Mouse (Mus musculus) erythroblast, embryonic 14.5 days (primary cell): ENCODE measurements around the gene Gm15262. TPM values are rescaled to one million over a fixed set of nuclear protein-coding genes. Genes with fewer than 3 reads are reported as not detected.
"Not testable (repeated sequence)": the region's sequence is repeated elsewhere in the genome, so short reads cannot be mapped to it uniquely, and the experiment has no call there.

Experiments used
- H3K27me3 ChIP-seq: 2 replicates; pipeline ENCODE4 v1.6.1; 2012; ENCODE audit warnings: inconsistent platforms; ENCODE audit not compliant: control insufficient read depth
- H3K36me3 ChIP-seq: 2 replicates; pipeline ENCODE4 v1.6.1; 2012; ENCODE audit warnings: mild to moderate bottlenecking, inconsistent platforms; ENCODE audit not compliant: control insufficient read depth
- H3K4me1 ChIP-seq: 2 replicates; pipeline ENCODE4 v1.6.1; 2012; ENCODE audit warnings: inconsistent platforms; ENCODE audit not compliant: control insufficient read depth
- H3K4me3 ChIP-seq: replicated peaks from 2 replicates; pipeline ENCODE3; 2012; ENCODE audit warnings: moderate library complexity, mild to moderate bottlenecking, inconsistent platforms
- H3K9me3 ChIP-seq: 2 replicates; pipeline ENCODE4 v1.6.1; 2012; ENCODE audit warnings: low read length, inconsistent platforms, mixed read lengths; ENCODE audit not compliant: control insufficient read depth
- GATA1 ChIP-seq: IDR thresholded peaks from 2 replicates; pipeline ENCODE4 v1.6.1; 2012; ENCODE audit warnings: low read length, inconsistent platforms, mixed read lengths
- TAL1 ChIP-seq: IDR thresholded peaks from 3 replicates; pipeline ENCODE4 v1.6.1; 2012; ENCODE audit warnings: low read length, inconsistent platforms, mixed read lengths
- polyA plus RNA-seq: library from polyadenylated mRNA; stranded (reverse); fragments of >175 nt; gene quantifications from 2 replicates; pipeline ENCODE4 v1.2.3, GENCODE M21; 2012

The Gm15262 gene
- not detected in 2 replicates for polyA plus RNA-seq

- H3K36me3 ChIP-seq, H3K27me3 ChIP-seq, H3K4me1 ChIP-seq, H3K9me3 ChIP-seq, H3K4me3 ChIP-seq: not testable (repeated sequence)
Measured at GRCm38 (mm10) chrX:161287156-161287555, at the start of gene Gm15262. Gene Gm15262, plus strand, starts transcription at chrX:161287456.

GRCm38 (mm10) chrX:161308131-161308530 lies 20.9 kb downstream of the Gm15262 start:
- TF ChIP-seq TAL1 (no peak), GATA1 (no peak)
- no peaks in the 10 kb centered on the region for H3K4me1 ChIP-seq
- H3K27me3 ChIP-seq, result no peaks in the 10 kb centered on the region
- no peak overlapping the region for H3K4me3 ChIP-seq
- H3K9me3 ChIP-seq, result no peaks in the 10 kb centered on the region
- no peaks in the 10 kb centered on the region for H3K36me3 ChIP-seq

- no peaks in the 10 kb centered on the region for H3K9me3 ChIP-seq
- H3K27me3 ChIP-seq, result no peaks in the 10 kb centered on the region
- TF ChIP-seq TAL1 (no peak), GATA1 (no peak)
- H3K36me3 ChIP-seq, result no peaks in the 10 kb centered on the region
- no peak overlapping the region for H3K4me3 ChIP-seq
- no peaks in the 10 kb centered on the region for H3K4me1 ChIP-seq
Measured at GRCm38 (mm10) chrX:161316443-161316842, 29.2 kb downstream of the Gm15262 start.

- Histone ChIP-seq H3K9me3 (no peaks in the 10 kb centered on the region), H3K36me3 (no peaks in the 10 kb centered on the region), H3K27me3 (no peaks in the 10 kb centered on the region), H3K4me1 (no peaks in the 10 kb centered on the region), H3K4me3 (no peak overlapping the region)
- TF ChIP-seq TAL1 (no peak), GATA1 (no peak)
Measured at GRCm38 (mm10) chrX:161370927-161371326, 83.7 kb downstream of the Gm15262 start.

GRCm38 (mm10) chrX:161371461-161371860 lies 84.2 kb downstream of the Gm15262 start:
- TF ChIP-seq GATA1 (no peak), TAL1 (no peak)
- H3K9me3 ChIP-seq, result no peaks in the 10 kb centered on the region
- no peaks in the 10 kb centered on the region for H3K27me3 ChIP-seq
- H3K4me3 ChIP-seq, result no peak overlapping the region
- no peaks in the 10 kb centered on the region for H3K4me1 ChIP-seq
- H3K36me3 ChIP-seq, result no peaks in the 10 kb centered on the region

- H3K27me3 ChIP-seq, result no peaks in the 10 kb centered on the region
- no peaks in the 10 kb centered on the region for H3K36me3 ChIP-seq
- H3K9me3 ChIP-seq, result no peaks in the 10 kb centered on the region
- TF ChIP-seq TAL1 (no peak), GATA1 (no peak)
- H3K4me1 ChIP-seq, result no peaks in the 10 kb centered on the region
- no peak overlapping the region for H3K4me3 ChIP-seq
Measured at GRCm38 (mm10) chrX:161375568-161375967, 88.3 kb downstream of the Gm15262 start.

GRCm38 (mm10) chrX:161385791-161386190 lies 98.5 kb downstream of the Gm15262 start:
- Histone ChIP-seq H3K9me3 (no peaks in the 10 kb centered on the region), H3K4me1 (no peaks in the 10 kb centered on the region), H3K36me3 (no peaks in the 10 kb centered on the region), H3K27me3 (no peaks in the 10 kb centered on the region), H3K4me3 (no peak overlapping the region)
- TF ChIP-seq TAL1, result no peak
- TF ChIP-seq GATA1, result no peak

- H3K4me3 ChIP-seq, result no peak overlapping the region
Measured at GRCm38 (mm10) chrX:161387942-161388341, 100.7 kb downstream of the Gm15262 start.

GRCm38 (mm10) chrX:161399110-161399509 lies 111.9 kb downstream of the Gm15262 start:
- Histone ChIP-seq H3K27me3 (no peaks in the 10 kb centered on the region), H3K9me3 (no peaks in the 10 kb centered on the region), H3K36me3 (no peaks in the 10 kb centered on the region), H3K4me3 (no peak overlapping the region), H3K4me1 (no peaks in the 10 kb centered on the region)
- TF ChIP-seq TAL1 (no peak), GATA1 (no peak)

More at GRCm38 (mm10) chrX:161387942-161388341, 100.7 kb downstream of the Gm15262 start:
- Histone ChIP-seq H3K4me1 (no peaks in the 10 kb centered on the region), H3K27me3 (no peaks in the 10 kb centered on the region), H3K36me3 (no peaks in the 10 kb centered on the region), H3K9me3 (no peaks in the 10 kb centered on the region)
- no peak for TF ChIP-seq GATA1
- TF ChIP-seq TAL1, result no peak

GRCm38 (mm10) chrX:161411151-161411550 lies 123.9 kb downstream of the Gm15262 start:
- Histone ChIP-seq H3K9me3 (peaks cover 4% of the 10 kb centered on the region; the same call in 1 of the 2 replicates), H3K27me3 (no peaks in the 10 kb centered on the region), H3K4me3 (no peak overlapping the region), H3K36me3 (no peaks in the 10 kb centered on the region), H3K4me1 (no peaks in the 10 kb centered on the region)
- TF ChIP-seq GATA1, result no peak
- TF ChIP-seq TAL1, result no peak

Other genes with a start within 250 kb of the Gm15262 start
- 0.02 and 0.03 TPM in 2 replicates for gene Scml2, start 170.3 kb upstream of the Gm15262 start, polyA plus RNA-seq